Mouse (Mus musculus) liver, embryonic 18 days (tissue): ENCODE results near the gene Rasd2. TPM values are rescaled to one million over a fixed set of nuclear protein-coding genes. Genes with fewer than 3 reads are reported as not detected.

Experiments used
- polyA plus RNA-seq: library from polyadenylated mRNA; depleted of rRNA; stranded (reverse); fragments of >200 nt; gene quantifications from 2 replicates; pipeline ENCODE4 v1.2.3, GENCODE M21; 2012; rRNA removed

Gene Rasd2
- polyA plus RNA-seq = 0.11 and 0.19 TPM in 2 replicates

GRCm38 (mm10) chr8:75213686-75214085, at the start of gene Rasd2:
Gene Rasd2, plus strand, starts transcription at chr8:75213944.

Other genes starting within 250 kb of the Rasd2 start
- gene Hmgxb4, start 220.6 kb upstream of the Rasd2 start, polyA plus RNA-seq = 10.0 and 10.3 TPM in 2 replicates
- 12.5 and 14.0 TPM in 2 replicates for gene Tom1, start 180.2 kb upstream of the Rasd2 start, polyA plus RNA-seq
- gene Hmox1, start 120.3 kb upstream of the Rasd2 start, polyA plus RNA-seq = 130 and 132 TPM in 2 replicates
- gene Mcm5, start 104.4 kb upstream of the Rasd2 start, polyA plus RNA-seq = 56.6 and 62.3 TPM in 2 replicates
- gene Gm10358, start 192.6 kb downstream of the Rasd2 start, polyA plus RNA-seq = 0.30 and 1.4 TPM in 2 replicates
- gene Iqcm, start 234.8 kb downstream of the Rasd2 start, polyA plus RNA-seq = not detected in 2 replicates